Mouse (Mus musculus) c-Kit-positive CD71-positive TER-119-negative erythroid progenitor cells, embryonic 14.5 days (primary cell): ENCODE results near the gene Tmem8.

Experiments
- DNase-seq: peaks from one replicate; pipeline ENCODE4 v3.0.0-alpha.2; 2013; ENCODE audit warnings: low read depth

Gene Tmem8

DNA sequence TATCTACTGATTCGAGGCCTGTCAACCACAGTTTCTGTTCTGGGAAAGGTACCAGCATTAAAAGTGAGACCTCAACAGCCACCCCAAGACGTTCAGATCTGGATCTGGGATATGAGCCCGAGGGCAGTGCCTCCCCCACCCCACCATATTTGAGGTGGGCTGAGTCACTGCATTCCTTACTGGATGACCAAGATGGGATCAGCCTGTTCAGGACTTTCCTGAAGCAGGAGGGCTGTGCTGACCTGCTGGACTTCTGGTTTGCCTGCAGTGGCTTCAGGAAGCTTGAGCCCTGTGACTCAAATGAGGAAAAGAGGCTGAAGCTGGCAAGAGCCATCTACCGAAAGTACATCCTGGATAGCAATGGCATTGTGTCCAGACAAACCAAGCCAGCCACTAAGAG, 29.7 kb downstream of the Tmem8 start:
- DNase-seq: no peak

DNA sequence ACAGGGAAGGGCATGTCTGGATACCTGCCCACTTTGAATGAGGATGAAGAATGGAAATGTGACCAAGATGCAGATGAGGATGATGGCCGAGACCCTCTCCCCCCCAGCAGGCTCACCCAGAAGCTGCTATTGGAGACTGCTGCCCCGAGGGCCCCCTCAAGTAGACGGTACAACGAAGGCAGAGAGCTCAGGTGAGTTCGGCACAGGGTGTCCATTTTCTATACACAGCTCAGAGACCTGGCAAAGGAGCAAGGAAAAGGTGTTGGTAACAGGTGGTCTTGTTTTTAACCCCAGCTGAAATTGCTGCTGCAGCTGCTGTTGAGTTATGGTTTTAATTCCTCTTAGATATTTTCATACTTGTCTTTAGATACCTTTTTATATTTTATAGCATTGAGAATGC, 30.3 kb downstream of the Tmem8 start:
- DNase-seq: no peak

GRCm38 (mm10) chr17:26149056-26149455, 36.0 kb downstream of the Tmem8 start:
- no peak for DNase-seq

DNA sequence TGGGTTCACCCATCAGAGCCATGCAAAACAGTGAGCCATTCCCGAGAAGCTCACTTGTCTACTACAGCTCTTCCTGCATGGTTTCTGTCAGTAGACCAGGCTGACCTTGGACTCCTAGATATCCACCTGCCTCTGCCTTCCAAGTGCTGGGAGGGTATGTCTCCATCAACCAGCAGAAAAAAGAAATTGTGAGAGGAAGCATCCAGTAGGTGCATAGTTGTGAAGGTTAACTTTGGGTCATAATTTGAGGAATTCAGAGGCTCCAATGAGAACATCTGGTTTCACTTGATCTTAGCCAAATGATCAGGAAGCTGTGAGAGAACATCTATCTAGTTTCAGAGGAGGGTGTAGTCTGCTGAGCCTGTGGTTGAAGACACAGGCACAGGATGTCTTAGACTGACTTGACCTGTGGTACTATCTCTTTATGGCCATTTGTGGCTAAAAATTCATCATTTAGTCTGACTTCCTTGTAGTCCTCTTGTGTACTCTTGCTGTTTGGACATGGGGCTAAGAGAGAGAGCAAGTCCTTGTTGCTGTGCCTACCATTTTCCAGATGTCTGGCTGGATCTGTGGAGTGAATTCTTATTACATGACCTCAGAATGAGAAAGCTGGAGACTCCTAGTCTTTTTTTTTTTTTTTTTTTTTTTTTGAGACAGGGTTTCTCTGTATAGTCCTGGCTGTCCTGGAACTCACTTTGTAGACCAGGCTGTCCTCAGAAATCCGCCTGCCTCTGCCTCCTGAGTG, 39.0 kb downstream of the Tmem8 start:
- no peak for DNase-seq

DNA sequence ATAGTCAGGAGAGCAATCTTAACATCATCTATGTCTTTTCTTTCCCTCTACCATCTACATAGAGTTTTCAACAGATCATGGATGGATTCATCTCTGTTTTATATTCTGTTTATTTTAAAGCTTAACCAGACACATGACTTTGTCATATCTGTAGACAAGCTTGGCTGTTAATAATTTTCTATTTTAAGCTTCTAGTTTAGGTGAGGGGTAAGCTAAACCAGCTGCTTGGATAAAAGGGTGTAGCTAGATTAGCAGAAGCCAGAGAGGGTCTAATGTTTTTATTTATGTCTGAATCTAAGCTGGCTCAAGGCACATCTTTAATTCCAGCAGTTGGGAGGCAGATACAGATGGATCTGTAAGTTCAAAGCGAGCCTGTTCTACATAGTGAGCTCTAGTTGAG, 49.6 kb downstream of the Tmem8 start:
- DNase-seq: no peak

DNA sequence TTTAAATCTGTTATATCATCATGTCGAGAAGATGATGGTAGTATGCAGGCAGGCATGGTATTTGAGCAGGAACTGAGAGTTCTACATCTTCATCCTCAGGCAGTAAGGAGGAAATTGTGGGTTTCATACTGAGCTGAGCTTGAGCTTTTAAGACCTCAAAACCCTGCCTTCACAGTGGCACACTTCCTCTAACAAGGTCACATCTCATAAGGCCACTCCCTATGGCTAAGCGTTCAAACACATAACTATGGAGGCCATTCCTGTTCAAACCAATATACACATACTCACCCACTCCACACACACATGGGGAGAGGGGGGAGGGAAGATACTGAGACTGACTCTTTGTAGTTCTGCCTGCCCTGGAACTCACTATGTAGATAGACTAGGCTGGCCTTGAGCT, 54.9 kb downstream of the Tmem8 start:
- no peak for DNase-seq
